Mouse (Mus musculus): ENCODE measurements at regions not wholly inside any gene's neighbourhood (a gene's known extent, or its start where the extent isn't known, plus 50 kb on each side); places are given as distances from the start of the nearest gene placed in this dataset.

DNA sequence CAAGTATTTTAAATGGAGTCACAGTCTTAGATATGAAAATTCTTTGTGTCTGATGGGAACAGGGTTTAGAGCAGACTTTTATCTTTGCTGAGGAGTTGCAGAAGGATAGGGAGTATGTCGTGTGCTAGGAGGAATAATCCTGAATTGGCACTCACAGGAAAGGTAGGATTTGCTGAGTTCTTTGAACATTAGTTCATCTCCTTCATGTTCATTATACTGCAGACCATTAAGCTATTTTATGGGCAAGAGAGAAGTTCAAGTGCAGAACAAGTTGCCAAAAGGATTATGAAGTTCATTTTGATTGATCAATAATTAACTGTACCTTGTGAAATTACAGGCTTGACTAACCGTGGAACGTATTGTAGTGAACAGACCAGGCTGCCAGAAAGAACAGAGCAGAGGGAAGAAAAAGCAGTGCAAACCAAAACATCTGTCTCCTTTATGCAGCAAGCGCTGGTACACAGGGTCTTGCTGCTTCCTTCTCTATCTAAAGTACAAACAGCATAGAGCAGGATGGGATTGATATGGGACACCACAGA lies 839.7 kb upstream of the Zeb2 start:
- no peak for DNase-seq (ENCODE audit: low spot score in 2 of 2)
- intact Hi-C loops (cut with DNase I), result no loop called here

DNA sequence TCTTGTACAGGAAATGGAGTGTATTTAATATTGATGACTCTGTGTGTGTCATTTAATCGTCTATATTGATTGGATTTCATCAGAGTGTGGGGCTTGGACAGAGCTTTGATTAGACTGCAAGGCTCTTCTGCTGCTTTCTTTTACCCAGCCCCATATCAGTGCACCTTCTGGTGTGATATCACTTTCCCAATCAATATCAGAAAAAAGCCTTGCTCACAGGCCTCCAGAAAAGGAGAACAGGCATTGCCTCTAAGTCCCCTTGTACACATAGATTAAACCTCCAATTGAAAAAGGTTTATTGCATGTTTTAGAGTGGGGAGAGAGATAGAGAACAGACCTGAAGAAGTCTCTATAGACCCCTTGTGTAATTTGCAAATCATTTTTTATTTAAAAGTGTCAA lies 831.6 kb upstream of the Zeb2 start:
- no peak for DNase-seq (ENCODE audit: low spot score in 2 of 2)
- intact Hi-C loops (cut with DNase I), result no loop called here

DNA sequence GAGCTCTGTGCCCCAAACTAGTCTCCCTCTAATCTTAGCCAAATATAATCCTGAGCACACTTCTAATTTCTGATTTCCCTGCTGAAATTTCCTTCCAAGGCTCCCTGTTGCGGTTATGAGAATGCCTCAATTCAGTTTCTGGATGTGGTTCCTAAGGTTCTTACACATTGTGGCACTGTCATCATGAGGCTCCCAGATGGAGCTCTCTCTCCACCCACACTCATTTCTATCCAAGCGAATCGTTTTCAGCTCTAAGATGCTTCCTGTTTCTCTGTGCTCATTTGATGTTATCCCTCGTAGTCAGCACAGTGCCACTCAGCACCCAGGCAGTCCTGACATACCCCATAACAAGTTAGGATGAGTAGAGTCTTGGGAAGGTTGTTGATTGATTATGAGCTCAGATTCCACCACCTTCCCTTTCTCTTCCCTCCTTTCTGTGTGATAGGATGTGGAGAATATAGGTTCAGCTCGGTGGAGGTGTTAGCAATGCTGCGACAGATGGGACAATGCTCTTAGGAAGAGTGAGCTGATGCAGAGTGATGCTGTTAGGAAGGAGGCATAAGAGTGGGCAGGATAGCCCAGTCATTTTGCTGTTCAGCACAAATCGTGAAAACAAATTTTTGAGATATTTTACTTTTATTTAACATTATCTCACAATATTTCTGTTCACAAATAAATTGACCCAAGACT lies 808.7 kb upstream of the Zeb2 start:
- intact Hi-C loops (cut with DNase I), result no loop called here
- DNase-seq (ENCODE audit: low spot score in 2 of 2), result peak; percentile 6 to 26

DNA sequence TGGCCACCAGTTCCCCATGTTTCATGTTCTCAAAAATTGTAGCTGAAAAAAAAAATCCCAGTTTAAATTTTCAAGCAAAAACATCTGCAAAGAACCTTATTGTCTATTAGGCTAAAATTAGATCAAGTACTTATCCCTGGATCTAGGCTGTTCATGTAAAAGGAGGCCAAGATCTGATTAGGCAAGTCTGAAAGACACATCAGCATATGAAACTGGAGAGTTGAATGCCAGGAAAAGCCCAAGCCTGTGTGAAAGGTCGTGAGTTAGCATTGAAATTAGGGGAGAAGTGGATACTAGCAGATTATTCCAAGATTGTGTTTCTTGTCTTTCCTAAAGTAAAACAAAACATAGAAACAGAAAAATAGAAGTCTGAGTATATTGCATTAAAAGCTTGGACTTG lies 791.7 kb upstream of the Zeb2 start:
- no peak for DNase-seq (ENCODE audit: low spot score in 2 of 2)
- intact Hi-C loops (cut with DNase I), result no loop called here

DNA sequence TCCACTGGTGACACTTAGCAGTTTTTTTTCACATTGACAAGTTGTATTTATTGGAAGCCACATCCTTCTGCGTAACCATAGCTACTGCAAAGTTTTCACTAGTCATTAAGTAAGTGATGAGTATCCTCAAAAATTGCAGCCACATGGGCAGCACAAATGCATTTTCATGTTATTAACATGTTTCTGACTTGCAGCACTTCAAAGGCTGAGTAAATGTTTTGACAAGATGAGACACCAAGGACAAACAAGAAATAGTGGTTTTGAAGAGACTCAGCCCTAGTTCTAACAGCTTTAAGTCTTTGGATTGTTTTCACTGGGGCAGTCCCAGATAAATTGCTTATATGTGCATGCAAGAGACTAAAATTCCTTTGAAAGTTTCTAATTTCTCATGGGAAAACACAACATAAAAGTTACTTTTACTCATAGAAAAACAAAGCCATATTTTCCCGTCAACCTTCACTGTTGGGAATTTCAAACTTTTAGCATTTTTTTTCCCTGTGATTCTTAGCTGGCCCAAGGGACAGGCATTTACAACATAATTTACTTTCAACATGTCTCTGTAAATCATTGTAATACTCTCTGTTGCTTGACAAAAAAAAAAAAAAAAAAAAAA lies 787.5 kb upstream of the Zeb2 start:
- DNase-seq (ENCODE audit: low spot score in 2 of 2), result no peak
- intact Hi-C loops (cut with DNase I), result no loop called here

DNA sequence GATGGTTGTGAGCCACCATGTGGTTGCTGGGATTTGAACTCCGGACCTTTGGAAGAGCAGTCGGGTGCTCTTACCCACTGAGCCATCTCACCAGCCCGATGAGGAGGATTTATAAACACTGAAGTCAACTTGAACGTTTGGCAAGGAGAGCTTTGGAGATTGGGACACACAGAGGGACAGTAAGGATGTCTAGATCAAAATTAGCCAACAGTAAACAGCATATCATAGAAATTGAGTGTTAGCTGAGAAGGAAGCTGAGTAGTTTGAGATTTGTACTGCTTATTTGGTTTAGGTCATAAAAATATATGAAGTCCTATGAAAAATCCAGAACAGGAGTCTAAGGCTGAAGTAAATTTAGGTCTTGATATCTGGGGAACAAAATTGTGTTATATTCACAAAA lies 786.9 kb upstream of the Zeb2 start:
- no peak for DNase-seq (ENCODE audit: low spot score in 2 of 2)
- intact Hi-C loops (cut with DNase I), result no loop called here

DNA sequence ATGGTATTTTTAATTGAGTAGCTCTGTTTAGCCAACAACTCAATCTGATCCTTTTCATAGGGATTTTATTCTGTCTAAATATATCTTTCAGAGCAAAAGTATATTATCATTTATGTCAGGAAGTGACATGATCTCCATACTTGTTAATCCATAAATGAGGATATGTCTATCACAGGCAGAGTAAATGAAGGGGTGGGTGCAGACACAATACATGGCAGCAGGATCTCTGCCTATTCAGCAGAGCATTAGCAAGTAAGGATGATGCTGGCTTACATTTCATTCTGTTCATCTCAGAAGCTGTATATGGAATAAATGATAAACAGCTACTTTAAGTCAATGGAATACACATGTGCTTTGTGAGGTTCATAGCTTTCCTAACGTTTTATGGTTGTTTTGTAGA lies 786.2 kb upstream of the Zeb2 start:
- intact Hi-C loops (cut with DNase I), result no loop called here
- no peak for DNase-seq (ENCODE audit: low spot score in 2 of 2)

DNA sequence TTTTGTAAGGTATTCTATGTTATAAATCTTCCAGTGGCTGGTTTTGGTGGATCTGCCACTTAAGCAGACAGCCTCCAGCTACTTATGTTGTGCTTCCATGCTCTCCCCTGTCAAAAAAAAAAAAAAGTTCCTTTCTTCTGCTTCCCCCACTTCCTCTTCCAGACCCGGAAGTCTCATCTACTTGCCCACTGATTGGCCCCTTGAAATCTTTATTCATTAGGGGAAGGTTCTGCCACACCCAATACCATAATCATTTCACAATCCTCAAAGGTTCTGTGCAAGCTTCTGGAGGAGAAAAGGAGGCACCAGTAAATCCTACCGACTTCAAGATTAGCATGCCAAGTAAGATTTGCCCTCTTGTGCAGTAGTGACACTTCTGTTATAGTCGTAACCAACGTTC lies 784.7 kb upstream of the Zeb2 start:
- DNase-seq (ENCODE audit: low spot score in 2 of 2), result no peak
- intact Hi-C loops (cut with DNase I), result no loop called here

DNA sequence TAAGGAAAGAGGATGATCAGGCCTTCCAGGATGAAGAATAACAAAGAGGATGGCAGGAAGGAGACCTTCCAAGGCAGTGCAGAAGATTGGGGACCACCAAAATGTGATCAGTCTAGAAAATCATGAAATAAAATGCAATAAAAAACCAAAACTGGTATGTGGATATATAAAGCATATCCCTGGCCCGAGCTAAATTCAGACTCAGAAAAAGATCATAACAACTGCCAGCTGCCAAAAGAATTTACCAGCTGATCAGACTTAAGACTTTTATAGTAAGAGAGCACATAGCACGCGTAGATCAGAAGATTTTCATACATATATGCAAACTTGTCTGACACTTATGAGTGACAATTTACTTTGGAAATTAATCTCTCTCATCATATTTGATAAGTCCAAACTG lies 767.5 kb upstream of the Zeb2 start:
- intact Hi-C loops (cut with DNase I), result no loop called here

DNA sequence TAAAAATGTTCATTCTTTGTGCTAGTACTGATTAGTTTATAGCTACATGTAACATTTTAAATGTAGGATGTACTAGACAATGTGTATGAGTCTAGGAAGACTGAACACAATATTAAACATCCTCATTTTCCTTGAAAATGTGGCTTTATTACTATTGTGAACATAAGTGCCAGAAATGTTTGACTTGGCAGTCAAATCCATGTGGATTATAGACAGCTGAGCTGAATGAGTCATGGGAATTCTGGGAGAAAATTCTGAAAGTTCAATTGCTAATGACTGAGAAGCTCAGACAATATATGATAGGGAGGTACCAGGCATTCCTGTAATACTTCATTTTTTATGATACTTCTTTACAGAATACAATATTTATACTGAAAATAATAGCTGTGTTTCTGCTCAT lies 761.5 kb upstream of the Zeb2 start:
- intact Hi-C loops (cut with DNase I), result no loop called here
- DNase-seq (ENCODE audit: low spot score in 2 of 2), result no peak

More for the DNA sequence above, 767.5 kb upstream of the Zeb2 start:
- DNase-seq (ENCODE audit: low spot score in 2 of 2), result peak; percentile 3 to 14

DNA sequence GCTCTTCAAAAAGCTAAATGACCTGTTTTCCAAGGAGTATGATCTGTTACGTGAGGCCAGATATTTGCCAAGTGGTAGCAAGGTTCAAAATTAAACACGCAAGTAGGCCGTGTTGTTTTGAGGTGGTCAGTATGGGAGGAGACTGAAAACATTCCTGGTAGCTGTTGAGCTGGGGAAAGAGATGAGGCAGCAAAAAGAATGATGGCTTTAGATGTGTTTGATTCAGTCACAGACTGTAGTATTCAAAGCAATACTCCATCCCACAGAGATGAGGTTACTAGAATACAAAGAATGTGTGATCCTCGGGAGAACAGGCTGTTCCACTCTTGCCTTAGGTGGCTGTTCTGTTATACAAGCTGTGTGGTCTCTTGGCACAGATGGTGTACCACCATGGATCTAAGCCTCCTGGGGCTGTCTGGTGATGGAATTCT lies 742.7 kb upstream of the Zeb2 start:
- peak in 1 of 2 experiments; percentile 29 for DNase-seq (ENCODE audit: low spot score in 2 of 2)
- intact Hi-C loops (cut with DNase I), result no loop called here

DNA sequence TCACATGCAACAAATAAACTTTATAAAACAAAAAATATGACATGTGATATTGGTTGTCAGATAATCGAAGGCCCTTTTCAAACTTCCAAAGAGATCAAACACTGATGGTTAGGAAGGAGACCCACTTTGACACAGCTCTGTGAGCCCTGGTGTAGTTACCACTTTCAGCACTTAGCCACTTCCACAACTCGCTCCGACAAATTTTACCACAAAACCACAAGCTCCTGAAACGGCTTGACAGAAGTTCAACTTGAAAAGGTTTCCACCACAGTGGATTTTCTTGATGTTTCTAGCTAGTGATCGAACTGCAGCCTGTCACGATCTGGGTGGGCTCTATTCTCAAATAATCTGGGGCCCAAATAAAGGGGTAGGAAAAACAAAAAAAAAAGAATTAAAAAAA lies 742.2 kb upstream of the Zeb2 start:
- intact Hi-C loops (cut with DNase I), result no loop called here
- DNase-seq (ENCODE audit: low spot score in 2 of 2), result no peak

DNA sequence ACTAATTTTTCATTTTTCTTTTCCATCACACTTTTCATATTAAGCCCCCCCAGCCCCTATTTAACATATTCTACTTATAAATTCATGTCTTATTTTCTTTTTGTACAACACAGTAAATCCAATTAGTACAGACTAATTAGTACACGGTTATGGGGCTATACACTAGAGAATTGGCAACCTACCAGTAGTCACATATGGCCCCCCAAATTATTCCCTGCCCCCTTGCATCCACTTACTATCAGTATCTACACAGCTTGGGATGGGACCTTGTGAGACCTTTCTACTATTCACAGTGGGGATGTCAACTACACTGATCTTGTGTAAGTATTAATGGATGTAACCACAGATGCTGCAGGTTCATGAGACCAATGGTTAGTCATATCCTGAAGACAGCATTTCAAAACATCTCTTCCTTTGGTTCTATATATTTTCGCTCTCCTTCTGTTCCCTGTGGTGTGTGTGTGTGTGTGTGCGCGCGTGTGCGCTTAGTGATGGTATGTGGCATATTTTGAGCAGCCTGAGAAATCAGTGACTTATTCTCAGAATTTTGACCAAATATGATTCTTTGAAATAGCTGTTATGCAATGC lies 732.9 kb upstream of the Zeb2 start:
- intact Hi-C loops (cut with DNase I), result no loop called here
- no peak for DNase-seq (ENCODE audit: low spot score in 2 of 2)

DNA sequence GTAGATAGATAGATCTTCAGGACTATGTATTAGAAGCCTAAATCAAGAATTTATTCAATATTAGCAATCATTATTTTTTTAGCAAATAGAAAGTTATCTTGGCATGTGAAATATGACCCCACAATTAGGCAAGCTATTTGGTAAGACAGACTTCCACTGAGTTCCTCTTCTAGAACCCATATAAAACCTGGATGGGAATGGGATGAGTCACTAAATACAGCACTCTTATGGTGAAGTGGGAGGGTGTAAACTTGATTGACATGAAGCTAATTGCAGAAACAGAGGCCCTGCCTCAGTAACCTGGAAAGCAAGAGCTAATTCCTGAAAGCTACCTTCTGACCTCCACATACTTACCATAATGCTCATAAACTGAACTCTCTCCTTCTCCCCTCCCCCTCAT lies 723.2 kb upstream of the Zeb2 start:
- no peak for DNase-seq (ENCODE audit: low spot score in 2 of 2)
- intact Hi-C loops (cut with DNase I), result no loop called here

DNA sequence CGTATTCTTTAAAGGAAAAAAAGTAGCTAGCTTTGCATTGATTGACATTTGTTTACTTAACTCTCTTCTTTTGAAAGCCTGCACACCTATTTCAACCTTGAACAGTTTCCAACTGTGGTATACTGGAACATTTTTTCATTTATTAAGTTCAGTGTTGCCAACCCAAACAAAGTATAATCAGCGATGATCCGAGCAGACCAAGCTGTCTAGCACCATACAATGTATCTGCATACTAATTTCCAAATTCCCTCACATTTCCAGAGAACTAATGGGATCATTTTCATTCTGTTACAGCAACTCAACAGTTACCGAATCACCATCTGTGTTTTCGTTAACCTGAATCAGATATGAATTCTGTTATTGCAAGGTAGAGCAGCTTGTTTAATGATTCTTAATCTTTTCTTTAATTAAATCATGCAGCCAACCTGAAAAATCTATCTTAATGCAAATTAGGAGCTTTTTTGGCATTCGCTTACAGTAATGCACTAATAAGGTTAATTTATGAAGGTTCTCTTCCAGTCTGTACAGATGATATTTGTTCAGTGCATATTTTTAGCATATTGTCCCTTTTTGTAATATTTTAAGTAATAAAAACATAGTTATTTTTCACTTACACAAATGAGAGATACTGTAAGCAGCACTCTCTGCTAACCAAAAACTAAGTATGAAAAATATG lies 719.5 kb upstream of the Zeb2 start:
- intact Hi-C loops (cut with DNase I), result no loop called here
- no peak for DNase-seq (ENCODE audit: low spot score in 2 of 2)

DNA sequence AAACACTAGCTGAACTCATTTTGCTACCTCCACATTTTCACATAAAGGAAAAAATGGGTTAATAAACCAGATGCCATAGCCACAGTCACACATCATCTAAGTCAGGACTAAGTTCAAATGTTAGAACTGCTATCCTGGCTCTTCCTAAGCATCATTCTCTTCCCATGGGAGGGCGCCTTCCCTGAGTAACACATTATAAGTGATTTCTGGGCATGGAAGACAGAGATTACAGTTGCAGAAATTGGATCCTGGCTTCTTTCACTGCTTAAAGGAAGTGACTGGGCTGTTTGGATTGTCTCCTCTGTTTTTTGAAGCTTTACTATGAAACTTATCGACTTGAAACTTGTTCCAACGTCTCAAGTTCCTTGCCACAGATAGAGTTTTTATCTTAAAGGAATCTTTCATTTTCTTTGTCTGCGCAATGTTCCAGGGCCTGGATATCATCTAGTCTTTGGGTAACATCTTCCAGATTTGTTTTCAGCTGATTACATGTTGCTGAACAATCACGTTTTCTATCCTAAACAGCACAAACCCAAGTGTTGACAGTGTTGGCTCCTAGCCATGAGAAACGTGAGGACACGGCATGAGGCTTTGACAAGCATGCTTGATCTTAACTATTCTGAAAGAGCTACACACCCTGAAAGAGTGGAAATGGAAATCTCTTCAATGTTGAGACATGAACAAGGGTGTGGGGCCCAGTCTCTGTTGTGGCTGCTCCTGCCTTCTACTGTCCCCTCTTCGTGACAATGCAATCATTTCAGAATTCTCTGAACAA lies 700.9 kb upstream of the Zeb2 start:
- DNase-seq (ENCODE audit: low spot score in 2 of 2), result no peak
- intact Hi-C loops (cut with DNase I), result no loop called here

DNA sequence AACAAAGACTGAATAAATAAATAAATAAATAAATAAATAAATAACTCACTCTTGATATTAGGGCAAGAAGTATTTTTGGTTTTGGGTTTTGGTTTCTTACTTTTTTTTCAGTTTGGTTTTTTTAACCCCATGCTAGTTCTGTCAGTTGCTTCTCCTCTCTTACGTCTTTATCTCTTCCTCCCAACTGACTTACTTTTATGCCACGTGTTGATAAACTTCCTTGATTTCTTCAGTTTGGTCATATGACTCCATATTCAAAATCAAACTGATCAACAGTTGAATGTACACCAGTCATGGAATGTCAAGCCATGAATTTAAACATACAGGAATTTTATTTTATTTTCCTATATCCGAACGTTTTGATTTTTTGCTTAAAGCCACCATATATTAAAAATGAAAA lies 697.5 kb upstream of the Zeb2 start:
- intact Hi-C loops (cut with DNase I), result no loop called here
- no peak for DNase-seq (ENCODE audit: low spot score in 2 of 2)

DNA sequence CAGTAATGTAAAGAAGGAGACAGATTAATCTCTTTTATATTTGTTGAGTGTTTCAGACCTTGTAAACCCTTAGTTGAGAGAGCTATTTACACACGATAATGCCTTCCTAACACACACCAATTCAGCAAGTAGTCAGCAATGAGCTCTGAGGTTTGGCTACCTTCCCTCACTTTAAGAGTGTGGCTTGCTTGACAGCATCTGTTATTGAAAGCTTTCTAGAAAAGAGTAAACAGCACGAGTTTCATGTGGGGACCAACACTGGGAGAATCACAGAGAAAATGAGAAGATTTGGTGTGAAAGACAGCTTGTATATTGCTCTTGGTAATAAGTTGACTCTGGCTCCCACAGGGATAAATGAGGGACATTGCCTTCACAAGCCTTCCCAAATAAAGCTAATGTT lies 688.1 kb upstream of the Zeb2 start:
- DNase-seq (ENCODE audit: low spot score in 2 of 2), result no peak
- intact Hi-C loops (cut with DNase I), result no loop called here

DNA sequence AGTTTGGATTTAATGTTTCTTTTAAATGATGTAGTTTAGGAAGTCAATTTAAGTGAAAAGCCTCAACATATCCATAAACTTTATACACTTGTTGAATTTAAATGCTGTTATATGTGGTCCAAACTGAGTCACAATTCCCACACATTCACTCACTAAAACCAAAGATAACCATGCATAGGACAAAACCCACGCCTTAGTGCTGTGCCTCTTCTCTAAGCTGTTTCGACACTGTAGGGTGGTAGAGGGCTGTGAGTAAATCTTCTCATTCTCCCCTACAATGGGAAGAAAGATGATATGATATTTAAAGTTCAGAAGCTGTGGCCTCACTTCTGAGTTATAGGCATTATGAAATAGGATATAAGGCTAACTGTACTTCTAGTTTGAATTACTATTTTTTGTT lies 682.9 kb upstream of the Zeb2 start:
- intact Hi-C loops (cut with DNase I), result no loop called here

DNA sequence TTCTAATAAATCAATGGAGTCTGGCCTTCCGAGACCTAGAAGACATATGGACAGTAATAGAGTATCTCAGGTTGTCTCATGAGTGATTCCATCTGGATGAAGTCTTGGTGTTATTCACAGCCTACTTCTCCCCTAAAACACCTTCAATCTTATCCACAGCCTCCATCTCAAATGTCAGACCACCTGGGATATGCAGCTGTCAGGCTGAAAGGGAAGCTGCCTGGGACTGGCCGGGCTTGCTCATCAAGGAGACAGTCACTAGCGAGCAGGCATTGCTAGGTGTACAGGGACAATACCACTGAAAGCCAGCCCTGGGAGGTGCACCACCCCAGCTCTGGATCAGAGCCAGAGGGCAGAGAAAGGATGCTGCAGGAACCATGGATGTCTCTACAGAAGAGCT lies 676.4 kb upstream of the Zeb2 start:
- intact Hi-C loops (cut with DNase I), result no loop called here

More for the DNA sequence above, 682.9 kb upstream of the Zeb2 start:
- peak in 1 of 2 experiments; percentile 17 for DNase-seq (ENCODE audit: low spot score in 2 of 2)

More for the DNA sequence above, 676.4 kb upstream of the Zeb2 start:
- DNase-seq (ENCODE audit: low spot score in 2 of 2), result no peak

All from left cerebral cortex, postnatal 14 days (tissue).